Mouse (Mus musculus) erythroblast, embryonic 14.5 days (primary cell): Measurements from ENCODE around the gene Gstm4.

Experiments used
- GATA1 ChIP-seq: IDR thresholded peaks from 2 replicates; pipeline ENCODE4 v1.6.1; 2012; ENCODE audit warnings: low read length, inconsistent platforms, mixed read lengths
- TAL1 ChIP-seq: IDR thresholded peaks from 3 replicates; pipeline ENCODE4 v1.6.1; 2012; ENCODE audit warnings: low read length, inconsistent platforms, mixed read lengths

DNA sequence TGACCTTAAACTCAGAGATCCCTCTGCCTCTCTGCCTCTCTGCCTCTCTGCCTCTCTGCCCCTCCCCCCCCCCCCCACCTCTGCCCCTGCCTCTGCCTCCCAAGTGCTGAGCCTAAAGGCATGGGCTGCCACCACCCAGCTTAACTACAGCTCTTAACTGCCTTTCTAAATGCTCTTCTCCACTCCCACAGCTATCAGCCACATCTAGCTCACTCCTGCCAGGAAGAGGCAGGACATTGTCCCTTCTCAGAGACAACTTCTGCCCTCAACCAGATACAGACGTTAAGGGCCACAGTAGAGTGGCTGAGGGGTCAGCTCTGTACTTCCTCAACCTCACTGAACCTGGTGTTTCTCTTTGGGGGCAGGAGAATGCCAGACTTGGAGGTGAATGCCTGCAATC, 24.1 kb upstream of the Gstm4 start:
- no peak for TF ChIP-seq GATA1
- no peak for TF ChIP-seq TAL1
